Mouse (Mus musculus): ENCODE measurements around the gene Fam178b.

Fam178b gene

GRCm38 (mm10) chr1:36589486-36589885, 93.5 kb downstream of the Fam178b start:
- no peak for DNase-seq (ENCODE audit: low read depth in 1 of 2, low spot score in 2 of 2)

GRCm38 (mm10) chr1:36588476-36589450, 94.2 kb downstream of the Fam178b start:
- no peak for DNase-seq (ENCODE audit: low read depth in 1 of 2, low spot score in 2 of 2)

GRCm38 (mm10) chr1:36587860-36588259, 95.1 kb downstream of the Fam178b start:
- no peak for DNase-seq (ENCODE audit: low read depth in 1 of 2, low spot score in 2 of 2)

GRCm38 (mm10) chr1:36586288-36586687, 96.7 kb downstream of the Fam178b start:
- DNase-seq (ENCODE audit: low read depth in 1 of 2, low spot score in 2 of 2): no peak

- DNase-seq (ENCODE audit: low read depth in 1 of 2, low spot score in 2 of 2): no peak
These were observed 99.4 kb downstream of the Fam178b start for GRCm38 (mm10) chr1:36583408-36584116.

- no peak for DNase-seq (ENCODE audit: low read depth in 1 of 2, low spot score in 2 of 2)
These were observed 100.8 kb downstream of the Fam178b start for GRCm38 (mm10) chr1:36582211-36582610.

- DNase-seq (ENCODE audit: low read depth in 1 of 2, low spot score in 2 of 2): no peak
These were observed 101.7 kb downstream of the Fam178b start for GRCm38 (mm10) chr1:36581260-36581659.

GRCm38 (mm10) chr1:36580384-36581207, 102.4 kb downstream of the Fam178b start:
- no peak for DNase-seq (ENCODE audit: low read depth in 1 of 2, low spot score in 2 of 2)

- no peak for DNase-seq (ENCODE audit: low read depth in 1 of 2, low spot score in 2 of 2)
These were observed 103.0 kb downstream of the Fam178b start for GRCm38 (mm10) chr1:36579974-36580383.

GRCm38 (mm10) chr1:36576991-36577675, 105.8 kb downstream of the Fam178b start:
- no peak for DNase-seq (ENCODE audit: low read depth in 1 of 2, low spot score in 2 of 2)

GRCm38 (mm10) chr1:36575347-36575746, 107.6 kb downstream of the Fam178b start:
- no peak for DNase-seq (ENCODE audit: low read depth in 1 of 2, low spot score in 2 of 2)

GRCm38 (mm10) chr1:36574196-36574955, 108.6 kb downstream of the Fam178b start:
- DNase-seq (ENCODE audit: low read depth in 1 of 2, low spot score in 2 of 2): no peak

GRCm38 (mm10) chr1:36573524-36573923, 109.5 kb downstream of the Fam178b start:
- no peak for DNase-seq (ENCODE audit: low read depth in 1 of 2, low spot score in 2 of 2)

GRCm38 (mm10) chr1:36572709-36573108, 110.3 kb downstream of the Fam178b start:
- no peak for DNase-seq (ENCODE audit: low read depth in 1 of 2, low spot score in 2 of 2)

- DNase-seq (ENCODE audit: low read depth in 1 of 2, low spot score in 2 of 2): no peak
These were observed 110.8 kb downstream of the Fam178b start for GRCm38 (mm10) chr1:36572140-36572700.

- DNase-seq (ENCODE audit: low read depth in 1 of 2, low spot score in 2 of 2): peak; percentile 55 to 64
These were observed 111.4 kb downstream of the Fam178b start for GRCm38 (mm10) chr1:36571627-36572026.

GRCm38 (mm10) chr1:36570320-36570719, 112.7 kb downstream of the Fam178b start:
- DNase-seq (ENCODE audit: low read depth in 1 of 2, low spot score in 2 of 2): no peak

- DNase-seq (ENCODE audit: low read depth in 1 of 2, low spot score in 2 of 2): no peak
These were observed 113.2 kb downstream of the Fam178b start for GRCm38 (mm10) chr1:36569694-36570276.

GRCm38 (mm10) chr1:36568776-36569175, 114.2 kb downstream of the Fam178b start:
- no peak for DNase-seq (ENCODE audit: low read depth in 1 of 2, low spot score in 2 of 2)
